Mouse (Mus musculus) brain, embryonic 14.5 days (tissue): Measurements from ENCODE around the gene Pelp1.

Experiments
- CTCF ChIP-seq: fragments of 200-500 bp; IDR thresholded peaks from 2 replicates; pipeline ENCODE4 v1.5.1; 2012; ENCODE audit warnings: inconsistent platforms, mild to moderate bottlenecking, moderate library complexity, borderline replicate concordance; ENCODE audit not compliant: insufficient read depth, insufficient read length; ENCODE audit errors: extremely low read depth
- POLR2A ChIP-seq: fragments of 200-500 bp; IDR thresholded peaks from 2 replicates; pipeline ENCODE4 v1.6.1; 2012; ENCODE audit warnings: mild to moderate bottlenecking, inconsistent platforms, borderline replicate concordance; ENCODE audit not compliant: poor library complexity, insufficient read depth, insufficient read length, severe bottlenecking; ENCODE audit errors: extremely low read depth

DNA sequence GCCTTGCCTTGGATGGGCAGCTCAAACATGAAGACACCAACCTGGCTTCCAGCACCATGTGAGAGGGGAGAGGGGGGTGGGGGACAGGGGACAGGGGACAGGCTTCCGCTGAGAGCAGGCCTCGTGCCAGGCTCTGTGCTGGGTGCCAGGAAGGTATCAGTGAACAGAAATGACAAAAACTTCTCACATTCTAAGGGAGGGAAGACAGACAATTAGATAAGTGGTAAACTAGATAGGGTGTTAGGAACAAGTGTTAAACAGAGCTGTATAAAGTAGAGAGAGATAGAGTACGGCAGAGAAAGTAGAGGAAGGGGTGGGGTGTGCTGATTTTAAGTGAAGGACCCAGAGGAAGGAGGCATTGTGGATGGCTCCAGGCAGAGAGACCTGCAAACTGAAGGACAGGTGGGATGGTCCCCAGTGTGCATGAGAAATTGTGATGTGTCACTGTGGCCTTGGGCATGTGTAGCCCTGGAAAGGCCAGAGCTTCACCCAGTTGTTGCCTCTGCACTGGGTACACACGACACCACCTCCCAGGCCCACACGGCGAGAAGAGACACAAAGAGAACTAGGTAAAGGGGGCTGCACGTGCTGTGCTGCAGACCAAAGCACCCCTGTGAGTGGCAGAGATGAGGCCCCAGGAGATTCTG lies 29.0 kb upstream of the Pelp1 start:
- no peak for TF ChIP-seq POLR2A
- TF ChIP-seq CTCF = no peak
